Mouse (Mus musculus): ENCODE results near the gene Acd.

Acd gene

GRCm38 (mm10) chr8:105700966-105701824 lies at the start of gene Acd, which contains the start of gene Pard6a:
Gene Acd (minus strand): TSS chr8:105701102.
Gene Pard6a (plus strand): TSS chr8:105701148.
- CTCF ChIA-PET, result interaction anchor here (0.6 kb wide), 1 partner anchor 103 kb away, joined by 3 read pairs; no protein-coding TSS in a partner anchor

- CTCF ChIA-PET, result no interaction called here
Observed at GRCm38 (mm10) chr8:105750606-105751005, 49.7 kb upstream of the Acd start.

GRCm38 (mm10) chr8:105743301-105743700 lies 42.4 kb upstream of the Acd start:
- CTCF ChIA-PET, result no interaction called here

- CTCF ChIA-PET, result no interaction called here
Observed at GRCm38 (mm10) chr8:105739216-105739615, 38.3 kb upstream of the Acd start.

GRCm38 (mm10) chr8:105732186-105732585 lies 31.3 kb upstream of the Acd start:
- CTCF ChIA-PET, result interaction anchor here (0.5 kb wide), 1 partner anchor 35 kb away, joined by 3 read pairs; no protein-coding TSS in a partner anchor

- CTCF ChIA-PET, result no interaction called here
Observed at GRCm38 (mm10) chr8:105727397-105728124, 26.7 kb upstream of the Acd start.

GRCm38 (mm10) chr8:105725726-105726125 lies 24.8 kb upstream of the Acd start:
- CTCF ChIA-PET, result no interaction called here

GRCm38 (mm10) chr8:105722861-105723260 lies 22.0 kb upstream of the Acd start:
- CTCF ChIA-PET, result no interaction called here

- CTCF ChIA-PET, result no interaction called here
Observed at GRCm38 (mm10) chr8:105719637-105720036, 18.7 kb upstream of the Acd start.

- CTCF ChIA-PET, result no interaction called here
Observed at GRCm38 (mm10) chr8:105716302-105716945, 15.5 kb upstream of the Acd start.

- CTCF ChIA-PET, result interaction anchor here (0.6 to 0.7 kb wide), 2 partner anchors 101 to 117 kb away, joined by 3 read pairs; no protein-coding TSS in a partner anchor
Observed at GRCm38 (mm10) chr8:105715042-105715441, 14.1 kb upstream of the Acd start.

GRCm38 (mm10) chr8:105714139-105714538 lies 13.2 kb upstream of the Acd start:
- CTCF ChIA-PET, result interaction anchor here (0.7 to 1.1 kb wide), 5 partner anchors 21 to 218 kb away, joined by 3 to 12 read pairs (median 3); no protein-coding TSS in a partner anchor

- CTCF ChIA-PET, result interaction anchor here (0.6 kb wide), 1 partner anchor 105 kb away, joined by 3 read pairs; no protein-coding TSS in a partner anchor
Observed at GRCm38 (mm10) chr8:105712286-105712685, 11.4 kb upstream of the Acd start.

- CTCF ChIA-PET, result no interaction called here
Observed at GRCm38 (mm10) chr8:105709317-105709716, 8.4 kb upstream of the Acd start.

GRCm38 (mm10) chr8:105708675-105709074 lies 7.8 kb upstream of the Acd start:
- CTCF ChIA-PET, result interaction anchor here (0.7 kb wide), 1 partner anchor 30 kb away, joined by 3 read pairs; no protein-coding TSS in a partner anchor

GRCm38 (mm10) chr8:105707498-105708403 lies 6.8 kb upstream of the Acd start, which contains the start of the genes 4933405L10Rik and Enkd1:
Gene 4933405L10Rik (plus strand): TSS chr8:105707655.
Gene Enkd1 (minus strand): TSS chr8:105708210.
- CTCF ChIA-PET, result interaction anchor here (0.7 kb wide), 1 partner anchor 30 kb away, joined by 3 read pairs; no protein-coding TSS in a partner anchor

GRCm38 (mm10) chr8:105706426-105706825 lies 5.5 kb upstream of the Acd start:
- CTCF ChIA-PET, result no interaction called here

GRCm38 (mm10) chr8:105704955-105705354 lies 4.1 kb upstream of the Acd start:
- CTCF ChIA-PET, result interaction anchor here (0.6 to 0.7 kb wide), 4 partner anchors 60 to 212 kb away, joined by 3 to 8 read pairs (median 6); no protein-coding TSS in a partner anchor

GRCm38 (mm10) chr8:105704146-105704812 lies 3.4 kb upstream of the Acd start:
- CTCF ChIA-PET, result interaction anchor here (0.6 to 0.7 kb wide), 2 partner anchors 102 to 145 kb away, joined by 3 to 5 read pairs; no protein-coding TSS in a partner anchor
